Mouse (Mus musculus) myocyte (in vitro differentiated cells): ENCODE results near the gene 1700080E11Rik. TPM values are rescaled to one million over a fixed set of nuclear protein-coding genes. Genes with fewer than 3 reads are reported as not detected.

ENCODE experiments used
- H3K27me3 ChIP-seq: one replicate; pipeline ENCODE4 v1.6.1; 2011; ENCODE audit not compliant: control insufficient read depth, insufficient read depth, insufficient read length
- H3K36me3 ChIP-seq: one replicate; pipeline ENCODE4 v1.6.1; 2011; ENCODE audit not compliant: control insufficient read depth, insufficient read depth
- H3K4me2 ChIP-seq: one replicate; pipeline ENCODE4 v1.6.1; 2011; ENCODE audit warnings: low read depth, control low read depth
- H3K4me3 ChIP-seq: one replicate; pipeline ENCODE4 v1.5.1; 2011; ENCODE audit warnings: mild to moderate bottlenecking, control low read depth, moderate library complexity
- H3K79me2 ChIP-seq: one replicate; pipeline ENCODE4 v1.6.1; 2011; ENCODE audit not compliant: control insufficient read depth, insufficient read depth
- H3ac ChIP-seq: one replicate; pipeline ENCODE4 v1.6.1; 2011; ENCODE audit not compliant: control insufficient read depth, insufficient read length
- CEBPB ChIP-seq: IDR thresholded peaks from 2 replicates; pipeline ENCODE4 v1.6.1; 2011; ENCODE audit warnings: mild to moderate bottlenecking, moderate library complexity; ENCODE audit not compliant: poor library complexity, insufficient read depth, severe bottlenecking
- E2F4 ChIP-seq: IDR thresholded peaks from one replicate; pipeline ENCODE4 v1.6.1; 2011; ENCODE audit warnings: mild to moderate bottlenecking, control low read depth, moderate library complexity; ENCODE audit not compliant: insufficient read depth
- MAX ChIP-seq: IDR thresholded peaks from one replicate; pipeline ENCODE4 v1.6.1; 2011; ENCODE audit warnings: low read depth, mild to moderate bottlenecking, control low read depth
- MYOD1 ChIP-seq, 3 experiments: IDR thresholded peaks; one replicate each; pipeline ENCODE4 v1.6.1; 2011; ENCODE audit warnings: control low read depth in 2 of 3, low read depth in 2 of 3, mild to moderate bottlenecking in 2 of 3, moderate library complexity in 1 of 3; ENCODE audit not compliant: insufficient read length in 2 of 3, control insufficient read depth in 1 of 3
- MYOG ChIP-seq, 3 experiments: IDR thresholded peaks; one replicate each; pipeline ENCODE4 v1.6.1; 2011; ENCODE audit warnings: control low read depth in 2 of 3, low read depth in 2 of 3, mild to moderate bottlenecking in 2 of 3; ENCODE audit not compliant: insufficient read length in 2 of 3, control insufficient read depth in 1 of 3, insufficient read depth in 1 of 3
- POLR2A ChIP-seq: IDR thresholded peaks from one replicate; pipeline ENCODE4 v1.6.1; 2011; ENCODE audit warnings: low read depth, mild to moderate bottlenecking, control low read depth, moderate library complexity; ENCODE audit not compliant: insufficient read length
- POLR2AphosphoS2 ChIP-seq: IDR thresholded peaks from one replicate; pipeline ENCODE4 v1.6.1; 2011; ENCODE audit warnings: low read depth, control low read depth; ENCODE audit not compliant: insufficient read length
- REST ChIP-seq: IDR thresholded peaks from one replicate; pipeline ENCODE4 v1.6.1; 2011; ENCODE audit warnings: mild to moderate bottlenecking, control low read depth, moderate library complexity; ENCODE audit not compliant: insufficient read depth, insufficient read length
- SRF ChIP-seq: IDR thresholded peaks from one replicate; pipeline ENCODE4 v1.6.1; 2011; ENCODE audit warnings: low read depth; ENCODE audit not compliant: control insufficient read depth, insufficient read length
- TCF12 ChIP-seq: IDR thresholded peaks from one replicate; pipeline ENCODE4 v1.6.1; 2011; ENCODE audit warnings: mild to moderate bottlenecking, control low read depth; ENCODE audit not compliant: poor library complexity, insufficient read depth, severe bottlenecking
- TCF3 ChIP-seq: IDR thresholded peaks from one replicate; pipeline ENCODE4 v1.6.1; 2011; ENCODE audit warnings: low read depth, control low read depth; ENCODE audit not compliant: insufficient read length
- USF1 ChIP-seq: IDR thresholded peaks from one replicate; pipeline ENCODE4 v1.6.1; 2011; ENCODE audit warnings: low read depth, mild to moderate bottlenecking, control low read depth, moderate library complexity
- polyA plus RNA-seq: library from polyadenylated mRNA; unstranded; fragments of >200 nt; fragmentation: generic; extraction: Trizol; gene quantifications from one replicate; pipeline ENCODE4 v1.2.1, GENCODE M21; 2012; ENCODE audit warnings: missing spikeins

The 1700080E11Rik gene
- polyA plus RNA-seq, 1 experiment: not detected

GRCm38 (mm10) chr9:105103893-105104292 lies 41.0 kb downstream of the 1700080E11Rik start:
- Histone ChIP-seq H3K79me2 (no peaks in the 10 kb centered on the region), H3K27me3 (no peaks in the 10 kb centered on the region), H3K36me3 (no peaks in the 10 kb centered on the region), H3K4me2 (no peak overlapping the region), H3ac (no peak overlapping the region), H3K4me3 (no peak overlapping the region)
- TF ChIP-seq TCF12 (no peak), MYOG (IDR thresholded peaks at IDR 0.05; ENCODE audit: control insufficient read depth in 1 of 3, insufficient read depth in 1 of 3, insufficient read length in 2 of 3, low read depth in 2 of 3) (no peak), USF1 (no peak), CEBPB (no peak), TCF3 (no peak), POLR2AphosphoS2 (no peak), MAX (no peak), SRF (no peak)

GRCm38 (mm10) chr9:105101911-105102310 lies 43.0 kb downstream of the 1700080E11Rik start:
- no peaks in the 10 kb centered on the region for H3K79me2 ChIP-seq
- H3K4me3 ChIP-seq: no peak overlapping the region
- no peak for TF ChIP-seq REST
- no peak for TF ChIP-seq POLR2AphosphoS2
- TF ChIP-seq MYOG (IDR thresholded peaks at IDR 0.05; ENCODE audit: control insufficient read depth in 1 of 3, insufficient read depth in 1 of 3, insufficient read length in 2 of 3, low read depth in 2 of 3): no peak
- H3ac ChIP-seq: no peak overlapping the region
- H3K36me3 ChIP-seq: no peaks in the 10 kb centered on the region
- no peak overlapping the region for H3K4me2 ChIP-seq
- no peaks in the 10 kb centered on the region for H3K27me3 ChIP-seq

DNA sequence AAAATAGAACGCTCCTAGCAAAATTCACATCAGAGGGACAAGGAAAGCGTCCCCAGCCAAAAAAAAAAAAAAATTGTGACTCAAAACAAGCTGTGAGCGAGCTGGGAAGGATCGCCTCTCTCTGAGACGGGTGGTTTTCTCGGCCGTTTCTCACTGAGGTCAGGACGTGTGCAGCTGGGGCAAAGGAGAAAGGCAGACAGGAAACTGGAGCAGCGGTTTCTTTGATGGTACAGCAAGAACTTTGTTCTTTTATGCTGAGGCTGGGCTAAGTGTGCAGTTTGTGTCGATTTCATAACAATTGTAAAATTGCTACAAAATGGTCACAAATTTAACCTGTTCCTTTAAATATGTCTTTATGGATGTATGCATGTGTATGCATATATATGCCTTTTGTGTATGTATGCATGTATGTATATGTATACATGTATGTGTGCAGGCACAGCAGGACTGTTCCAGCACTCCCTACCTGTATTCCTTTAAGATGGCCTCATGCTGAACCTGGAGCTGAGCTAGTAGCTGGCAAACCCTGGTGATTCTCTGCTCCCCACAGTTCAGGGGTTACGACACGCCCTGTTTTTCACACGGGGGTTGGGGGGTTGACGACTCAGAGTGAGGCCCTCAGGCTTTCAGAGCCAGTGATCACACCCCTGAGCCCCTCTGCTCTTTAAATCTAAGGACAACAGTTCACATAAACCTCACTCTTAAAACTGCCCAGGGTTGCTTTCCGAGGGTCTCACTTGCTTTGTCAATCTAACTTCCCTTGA lies 43.9 kb downstream of the 1700080E11Rik start:
- H3K4me3 ChIP-seq: no peak overlapping the region

More for the DNA sequence above, 43.9 kb downstream of the 1700080E11Rik start:
- no peaks in the 10 kb centered on the region for H3K79me2 ChIP-seq
- TF ChIP-seq SRF: no peak
- no peak for TF ChIP-seq CEBPB
- no peak for TF ChIP-seq TCF12
- no peak for TF ChIP-seq USF1
- TF ChIP-seq E2F4: no peak
- no peak for TF ChIP-seq POLR2A
- TF ChIP-seq REST: no peak
- TF ChIP-seq MAX: no peak
- TF ChIP-seq MYOD1 (IDR thresholded peaks at IDR 0.05; ENCODE audit: control insufficient read depth in 1 of 3, insufficient read length in 2 of 3, low read depth in 2 of 3): no peak
- no peak for TF ChIP-seq TCF3
- TF ChIP-seq POLR2AphosphoS2: no peak
- TF ChIP-seq MYOG (IDR thresholded peaks at IDR 0.05; ENCODE audit: control insufficient read depth in 1 of 3, insufficient read depth in 1 of 3, insufficient read length in 2 of 3, low read depth in 2 of 3): no peak
- no peak overlapping the region for H3K4me2 ChIP-seq
- H3K27me3 ChIP-seq: no peaks in the 10 kb centered on the region
- H3ac ChIP-seq: no peak overlapping the region
- no peaks in the 10 kb centered on the region for H3K36me3 ChIP-seq

Other genes starting within 250 kb of the 1700080E11Rik start
- 72.4 TPM for gene Mrpl3, start 91.9 kb downstream of the 1700080E11Rik start, polyA plus RNA-seq
- gene Nudt16, start 13.3 kb downstream of the 1700080E11Rik start, polyA plus RNA-seq: 7.3 TPM